Mouse (Mus musculus) embryonic stem cell, embryonic (primary cell): ENCODE measurements around the gene Nr2e3.

ENCODE experiments used
- CTCF ChIA-PET, 4 experiments: fragments of 300-600 bp in 2 of 4; fragments of 350-600 bp in 2 of 4; sonication (Branson Sonifier 250); formaldehyde crosslinking; loops; one replicate each; lab custom pipeline; 2022; ENCODE audit warnings: inconsistent platforms in 2 of 4; lab: Charles Lee
- POLR2A ChIA-PET, 4 experiments: fragments of 300-600 bp in 2 of 4; fragments of 350-600 bp in 2 of 4; sonication (Branson Sonifier 250); formaldehyde crosslinking; loops; one replicate each; lab custom pipeline; 2022; ENCODE audit warnings: antibody characterized with exemption in 4 of 4, inconsistent platforms in 1 of 4; lab: Charles Lee

The Nr2e3 gene

GRCm38 (mm10) chr9:59956496-59956895, 4.0 kb downstream of the Nr2e3 start:
- ChIA-PET CTCF (interaction anchor here in 3 of 4 experiments (0.6 to 1.6 kb wide), 9 partner anchors 8 to 245 kb away, joined by 3 to 10 read pairs (median 4); no protein-coding TSS in a partner anchor), POLR2A (interaction anchor here in 3 of 4 experiments (0.7 to 2.7 kb wide), 19 partner anchors 8 to 980 kb away, joined by 3 to 14 read pairs (median 4); partner anchors contain the start of gene Pkm (in 2 of the 3))

GRCm38 (mm10) chr9:59955692-59956091, 4.8 kb downstream of the Nr2e3 start:
- CTCF ChIA-PET: interaction anchor here in 3 of 4 experiments (0.6 to 1.5 kb wide), 8 partner anchors 8 to 230 kb away, joined by 3 to 10 read pairs (median 3); no protein-coding TSS in a partner anchor
- POLR2A ChIA-PET: interaction anchor here in 3 of 4 experiments (0.7 to 2.7 kb wide), 13 partner anchors 8 to 463 kb away, joined by 3 to 13 read pairs (median 4); partner anchors contain the start of gene Pkm (in 1 of the 3)

- CTCF ChIA-PET: interaction anchor here in 3 of 4 experiments (0.6 to 1.5 kb wide), 3 partner anchors 14 to 34 kb away, joined by 3 to 8 read pairs (median 3); no protein-coding TSS in a partner anchor
- POLR2A ChIA-PET: interaction anchor here in 2 of 4 experiments (1.3 to 2.7 kb wide), 7 partner anchors 7 to 299 kb away, joined by 4 to 12 read pairs (median 5); partner anchors contain the start of gene Pkm (in 1 of the 2)
Observed at GRCm38 (mm10) chr9:59955199-59955598, 5.3 kb downstream of the Nr2e3 start.

GRCm38 (mm10) chr9:59953556-59953955, 6.9 kb downstream of the Nr2e3 start:
- CTCF ChIA-PET: interaction anchor here in 2 of 4 experiments (1.3 to 1.6 kb wide), 3 partner anchors 16 to 36 kb away, joined by 3 to 8 read pairs (median 6); no protein-coding TSS in a partner anchor
- POLR2A ChIA-PET: interaction anchor here in 2 of 4 experiments (0.6 to 2.2 kb wide), 6 partner anchors 13 to 336 kb away, joined by 3 to 7 read pairs (median 5); no protein-coding TSS in a partner anchor

GRCm38 (mm10) chr9:59952515-59953070, 7.9 kb downstream of the Nr2e3 start:
- POLR2A ChIA-PET: interaction anchor here in 2 of 4 experiments (0.6 to 2.2 kb wide), 6 partner anchors 12 to 1438 kb away, joined by 3 to 7 read pairs (median 5); no protein-coding TSS in a partner anchor
- CTCF ChIA-PET: interaction anchor here in 2 of 4 experiments (1.3 to 1.6 kb wide), 2 partner anchors 17 to 37 kb away, joined by 3 to 6 read pairs; no protein-coding TSS in a partner anchor

DNA sequence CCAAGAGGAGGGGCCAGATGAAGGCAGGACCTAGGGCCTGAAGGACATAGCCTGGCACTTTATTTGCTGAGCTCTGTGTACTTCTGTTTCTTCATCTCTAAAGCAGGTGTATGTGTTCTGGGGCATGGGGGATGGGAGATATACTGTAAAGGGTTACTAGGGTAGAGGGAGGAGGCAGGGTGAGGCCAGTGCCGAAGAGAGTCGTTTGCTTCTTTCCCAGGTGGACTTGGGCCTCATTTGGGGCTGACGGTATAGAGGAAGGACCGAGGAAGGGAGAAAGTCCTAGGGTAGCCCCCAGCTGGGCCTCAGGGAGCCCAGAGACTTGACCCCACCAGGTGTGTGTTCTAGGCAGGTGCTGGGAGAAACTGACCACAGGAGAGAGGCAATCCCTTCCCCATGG, 8.5 kb downstream of the Nr2e3 start:
- ChIA-PET POLR2A (interaction anchor here in 3 of 4 experiments (1.0 to 2.2 kb wide), 4 partner anchors 11 to 273 kb away, joined by 3 to 7 read pairs (median 4); no protein-coding TSS in a partner anchor), CTCF (no interaction called here)

- POLR2A ChIA-PET: interaction anchor here in 2 of 4 experiments (1.0 to 2.0 kb wide), 3 partner anchors 11 to 272 kb away, joined by 3 to 5 read pairs (median 3); no protein-coding TSS in a partner anchor
Observed at GRCm38 (mm10) chr9:59951001-59951750, 9.3 kb downstream of the Nr2e3 start.

GRCm38 (mm10) chr9:59949981-59950380, 10.5 kb downstream of the Nr2e3 start:
- ChIA-PET POLR2A (interaction anchor here in 2 of 4 experiments (1.0 to 1.6 kb wide), 2 partner anchors 13 to 19 kb away, joined by 3 read pairs; no protein-coding TSS in a partner anchor), CTCF (interaction anchor here in 2 of 4 experiments (1.0 to 1.6 kb wide), 3 partner anchors 9 to 295 kb away, joined by 3 to 6 read pairs (median 6); no protein-coding TSS in a partner anchor)

More at GRCm38 (mm10) chr9:59951001-59951750, 9.3 kb downstream of the Nr2e3 start:
- CTCF ChIA-PET: interaction anchor here in 1 of 4 experiments (1.6 kb wide), 1 partner anchor 8 kb away, joined by 6 read pairs; no protein-coding TSS in a partner anchor

- POLR2A ChIA-PET: interaction anchor here in 2 of 4 experiments (0.5 to 2.4 kb wide), 5 partner anchors 9 to 175 kb away, joined by 3 to 7 read pairs (median 5); no protein-coding TSS in a partner anchor
- CTCF ChIA-PET: interaction anchor here in 2 of 4 experiments (0.7 to 1.6 kb wide), 4 partner anchors 10 to 295 kb away, joined by 3 to 6 read pairs (median 5); no protein-coding TSS in a partner anchor
Observed at GRCm38 (mm10) chr9:59949511-59949910, 10.9 kb downstream of the Nr2e3 start.

DNA sequence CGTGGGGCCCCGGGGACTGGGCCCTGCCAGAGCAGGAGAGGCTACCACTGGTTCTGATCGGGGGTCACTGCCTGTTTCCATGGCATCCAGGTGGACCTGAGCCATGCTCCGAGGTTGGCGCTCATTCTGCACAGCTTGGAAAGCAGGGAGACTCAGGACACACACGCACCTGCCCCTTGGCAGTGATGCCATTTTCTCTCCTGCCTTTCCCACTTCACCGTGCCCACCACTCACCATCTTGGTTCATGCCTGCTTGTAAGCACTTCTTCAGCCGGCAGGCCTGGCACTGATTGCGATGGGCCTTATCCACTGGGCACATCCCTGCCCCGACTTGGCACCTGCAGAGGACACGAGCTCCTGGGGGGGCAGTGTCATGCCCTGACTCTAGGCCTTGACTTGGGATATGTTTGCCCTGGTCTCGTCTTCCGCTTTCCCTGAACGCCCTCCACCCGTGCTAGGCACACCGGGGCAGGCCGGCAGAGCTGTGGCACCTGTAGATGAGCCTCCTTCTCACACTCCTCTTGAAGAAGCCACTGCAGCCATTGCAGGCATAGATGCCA, 11.7 kb downstream of the Nr2e3 start:
- ChIA-PET CTCF (interaction anchor here in 2 of 4 experiments (0.7 to 1.4 kb wide), 3 partner anchors 11 to 170 kb away, joined by 3 to 4 read pairs (median 3); no protein-coding TSS in a partner anchor), POLR2A (interaction anchor here in 2 of 4 experiments (0.8 to 2.4 kb wide), 8 partner anchors 7 to 292 kb away, joined by 3 to 10 read pairs (median 5); no protein-coding TSS in a partner anchor)

DNA sequence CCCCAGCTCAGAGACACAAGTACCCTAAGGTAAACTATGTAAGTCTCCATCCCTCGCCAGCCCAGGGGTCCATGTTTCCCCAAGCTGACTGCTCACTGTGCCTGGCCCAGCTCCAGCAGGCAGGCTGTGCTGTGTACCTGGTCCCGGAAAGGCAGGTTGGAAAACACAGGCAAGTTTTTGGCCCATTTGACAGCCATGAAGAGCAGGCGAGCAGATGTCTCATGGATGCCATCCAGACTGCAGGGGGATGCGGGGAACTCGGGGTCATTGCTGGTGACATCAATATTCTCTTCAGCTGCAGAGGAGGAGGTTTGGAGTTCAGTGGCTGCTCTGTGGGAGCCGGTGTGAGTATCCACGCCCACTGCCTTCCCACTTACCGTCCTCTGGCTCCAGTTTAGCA, 12.2 kb downstream of the Nr2e3 start:
- ChIA-PET CTCF (interaction anchor here in 3 of 4 experiments (0.5 to 1.4 kb wide), 6 partner anchors 8 to 42 kb away, joined by 3 to 4 read pairs (median 3); no protein-coding TSS in a partner anchor), POLR2A (interaction anchor here in 2 of 4 experiments (0.8 to 2.4 kb wide), 7 partner anchors 8 to 291 kb away, joined by 3 to 10 read pairs (median 5); no protein-coding TSS in a partner anchor)

DNA sequence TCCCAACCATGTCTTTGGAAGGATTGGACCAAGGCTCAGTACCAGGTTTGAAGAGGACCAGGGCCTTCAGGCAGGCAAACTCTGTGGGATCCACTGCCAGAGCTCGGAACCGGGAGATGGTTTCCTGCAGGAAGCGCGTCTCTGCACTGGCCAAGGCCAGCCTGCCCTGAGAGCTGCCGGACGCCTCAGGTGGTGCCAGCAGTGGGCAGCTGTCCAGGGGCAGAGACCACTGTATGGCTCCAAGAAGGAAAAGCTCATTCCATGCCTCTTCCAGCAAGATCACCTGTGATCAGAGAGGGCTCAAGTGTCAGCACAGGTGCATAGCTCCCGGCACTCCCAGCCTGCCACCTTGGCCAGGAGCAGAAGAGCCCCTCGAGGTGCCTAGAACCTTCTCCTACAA, 13.2 kb downstream of the Nr2e3 start:
- ChIA-PET POLR2A (interaction anchor here in 2 of 4 experiments (1.1 to 2.4 kb wide), 6 partner anchors 8 to 17 kb away, joined by 4 to 10 read pairs (median 6); no protein-coding TSS in a partner anchor), CTCF (interaction anchor here in 3 of 4 experiments (1.0 to 1.4 kb wide), 4 partner anchors 9 to 43 kb away, joined by 3 to 4 read pairs (median 3); no protein-coding TSS in a partner anchor)

GRCm38 (mm10) chr9:59945241-59945640, 15.2 kb downstream of the Nr2e3 start:
- POLR2A ChIA-PET: interaction anchor here in 1 of 4 experiments (0.5 kb wide), 1 partner anchor 195 kb away, joined by 3 read pairs; the partner anchor contains the start of gene Senp8
- CTCF ChIA-PET: interaction anchor here in 1 of 4 experiments (0.9 kb wide), 1 partner anchor 24 kb away, joined by 3 read pairs; no protein-coding TSS in a partner anchor

GRCm38 (mm10) chr9:59943826-59944225, 16.6 kb downstream of the Nr2e3 start:
- ChIA-PET POLR2A (interaction anchor here in 1 of 4 experiments (1.0 to 1.6 kb wide), 3 partner anchors 12 to 15 kb away, joined by 3 to 4 read pairs (median 3); no protein-coding TSS in a partner anchor), CTCF (interaction anchor here in 2 of 4 experiments (0.6 to 1.0 kb wide), 2 partner anchors 26 to 131 kb away, joined by 3 read pairs; no protein-coding TSS in a partner anchor)

DNA sequence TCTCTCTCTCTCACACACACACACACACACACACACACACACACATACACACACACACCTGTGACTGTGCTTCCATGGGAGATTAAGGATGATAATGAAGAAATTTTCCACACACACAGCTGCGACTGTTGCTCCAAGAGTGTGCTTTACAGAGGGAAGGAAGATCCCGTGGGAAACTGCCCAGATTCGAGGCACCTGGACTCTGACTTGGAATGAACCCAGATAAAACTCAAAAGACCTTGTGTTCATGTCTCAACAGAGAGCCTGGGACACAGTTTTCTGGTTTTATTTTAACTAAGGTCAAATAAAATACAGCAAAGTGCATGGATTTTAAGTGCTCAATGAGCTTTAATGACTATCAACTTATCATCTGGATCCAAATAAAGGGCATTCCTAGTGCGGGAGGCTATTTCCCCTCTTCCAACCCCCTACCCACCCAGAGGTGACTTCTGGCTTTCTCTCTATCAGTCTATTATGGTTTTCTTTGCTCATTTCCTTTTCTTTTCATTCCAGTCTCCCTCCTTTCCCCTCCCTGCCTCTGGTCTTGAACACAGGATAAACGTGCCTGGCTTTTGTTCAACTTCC, 17.9 kb downstream of the Nr2e3 start:
- ChIA-PET CTCF (no interaction called here), POLR2A (interaction anchor here in 2 of 4 experiments (0.7 to 2.6 kb wide), 5 partner anchors 13 to 266 kb away, joined by 3 to 7 read pairs (median 3); no protein-coding TSS in a partner anchor)

DNA sequence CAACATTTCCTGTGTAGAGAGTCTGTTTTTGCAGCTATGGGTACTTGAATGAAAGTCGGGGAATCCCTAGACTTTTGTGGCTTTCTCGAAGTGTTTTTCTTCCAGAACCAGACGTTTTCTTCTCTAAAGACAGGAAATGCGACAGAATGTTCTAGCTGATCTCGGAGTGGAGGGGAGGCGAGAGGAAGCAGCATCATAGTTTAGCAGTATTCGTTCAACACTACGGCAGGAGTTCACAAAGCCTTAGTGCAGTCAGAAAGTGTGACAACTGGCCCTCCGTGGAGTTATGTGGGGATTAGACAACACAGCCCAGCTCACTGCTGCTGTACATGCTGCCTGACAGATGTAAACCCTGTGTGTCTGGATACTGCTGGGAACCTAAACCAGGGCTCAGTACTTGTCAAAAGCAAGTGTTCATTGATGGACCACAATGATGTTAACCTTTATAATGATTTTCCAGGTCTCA, 18.5 kb downstream of the Nr2e3 start:
- ChIA-PET POLR2A (interaction anchor here in 2 of 4 experiments (1.6 to 3.1 kb wide), 5 partner anchors 12 to 266 kb away, joined by 3 to 14 read pairs (median 7); partner anchors contain the start of genes Myo9a (in 1 of the 2) and Senp8 (in 1 of the 2)), CTCF (interaction anchor here in 2 of 4 experiments (0.6 to 1.1 kb wide), 2 partner anchors 17 to 215 kb away, joined by 5 to 8 read pairs; no protein-coding TSS in a partner anchor)
